25 mouse cellular contexts compared by ENCODE assay signal in the genomic region with DNA sequence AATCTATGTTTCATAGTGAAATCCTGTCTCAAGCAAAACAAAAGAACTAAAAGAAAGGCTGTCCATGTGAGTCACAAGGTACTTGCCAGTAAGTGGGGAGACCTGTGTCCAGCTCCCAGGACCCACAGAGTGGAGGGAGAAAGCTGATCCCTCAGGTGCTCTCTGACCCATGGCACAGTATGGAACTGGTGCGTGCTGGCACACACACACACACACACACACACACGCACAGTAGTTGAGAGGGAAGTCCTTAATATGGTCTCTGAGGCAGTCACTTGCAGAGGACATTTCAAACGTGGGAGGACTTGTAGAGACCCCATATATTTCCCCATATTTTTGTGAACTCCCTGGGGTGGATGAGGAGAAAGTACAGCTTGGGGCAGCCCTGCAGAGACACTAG. TPM values are rescaled to one million over a fixed set of nuclear protein-coding genes. Genes with fewer than 3 reads are reported as not detected.
DNase-seq lines count a peak whose midpoint lies in the region; ATAC-seq and TF ChIP-seq lines count a peak whose summit lies in the region.
"Had no signal": no experiment of that assay in that cellular context is flagged by ENCODE, and none has a peak within 500 bp of the region (broad histone marks: within the 10 kb centered on the region; RNA-seq: fewer than 3 reads in every experiment).

No protein-coding gene starts in this region.

- peaks cover 14% of the 10 kb centered on the region for H3K4me1 ChIP-seq in kidney, postnatal 0 days (replicated peaks; ENCODE audit: insufficient read depth, low read length)

- DNase-seq in embryo, embryonic 10.5 days (ENCODE audit: low spot score): peak; percentile 5
- DNase-seq in embryo, embryonic 10 days (ENCODE audit: low spot score): no peak
- DNase-seq in kidney, postnatal 0 days (ENCODE audit: low spot score): no peak
- DNase-seq in kidney, adult 8-10 months: no peak
- DNase-seq in kidney, postnatal 4 days: peak; percentile 41 to 57
- DNase-seq in ovary, adult 18-20 months (ENCODE audit: low spot score): no peak
- DNase-seq: adrenal gland, postnatal 36 days; cerebellum, adult 11-12 months; cerebellum, postnatal 14 days; heart, postnatal 10 days; liver, embryonic 13.5 days; right cerebral cortex, adult 18-20 months; thymus, postnatal 14 days had no signal

- WGBS in kidney, postnatal 0 days: 20% methylated on average over 3 of the region's 3 CpGs

- no peaks in the 10 kb centered on the region for H3K36me3 ChIP-seq in kidney, postnatal 0 days (ENCODE audit: insufficient read depth, low read length)
- H3K36me3 ChIP-seq: embryonic facial prominence, embryonic 15.5 days; limb, embryonic 12.5 days; liver, embryonic 13.5 days; midbrain, embryonic 12.5 days had no signal

- H3K4me3 ChIP-seq in kidney, postnatal 0 days (replicated peaks; ENCODE audit: low read depth, low read length): no peak overlapping the region
- H3K4me3 ChIP-seq: liver, embryonic 13.5 days; midbrain, embryonic 12.5 days had no signal

- H3K27me3 ChIP-seq in kidney, postnatal 0 days (ENCODE audit: insufficient read depth, low read length): peaks cover 4% of the 10 kb centered on the region; the same call in 1 of the 2 replicates

- no peak overlapping the region for H3K9ac ChIP-seq in kidney, postnatal 0 days (ENCODE audit: low read depth, low read length)
- H3K9ac ChIP-seq: embryonic facial prominence, embryonic 15.5 days; hindbrain, embryonic 14.5 days; limb, embryonic 12.5 days; liver, embryonic 13.5 days; lung, embryonic 14.5 days; midbrain, embryonic 12.5 days had no signal

- no peak for TF ChIP-seq CTCF in kidney, postnatal 0 days (IDR thresholded peaks at IDR 0.05; ENCODE audit: low read depth)

- peak overlapping the region; percentile 95 for H3K27ac ChIP-seq in kidney, postnatal 0 days
- H3K27ac ChIP-seq: hindbrain, embryonic 14.5 days; limb, embryonic 12.5 days; liver, embryonic 13.5 days; macrophage; midbrain, embryonic 12.5 days had no signal

- H3K9me3 ChIP-seq in kidney, postnatal 0 days (replicated peaks; ENCODE audit: low read length): no peaks in the 10 kb centered on the region
- H3K9me3 ChIP-seq: embryonic facial prominence, embryonic 15.5 days; limb, embryonic 12.5 days; liver, embryonic 13.5 days; midbrain, embryonic 12.5 days had no signal

- ATAC-seq in kidney, postnatal 0 days (replicated peaks; ENCODE audit: low FRiP score, low read depth): no peak; the same call in 1 of the 2 replicates
- ATAC-seq in erythroblast, adult 5-6 weeks (replicated peaks; ENCODE audit: low FRiP score, poor library complexity, severe bottlenecking): no peak

- peak overlapping the region; percentile 61 for H3K4me2 ChIP-seq in kidney, postnatal 0 days (ENCODE audit: low read length)
- H3K4me2 ChIP-seq: heart, embryonic 11.5 days; liver, embryonic 13.5 days; midbrain, embryonic 12.5 days had no signal

RNA-seq across cellular contexts. Expression of gene Ovol1, which starts 1.4 kb away (rescaled TPM):
- 12.3 and 13.7 TPM in 2 replicates for polyA plus RNA-seq in kidney, postnatal 0 days (2015; fragmentation: Nextera tagmentation; extraction: Ambion mirVana)
- not detected in 2 replicates for total RNA-seq in erythroblast, adult 5-6 weeks (2015; ENCODE audit: low replicate concordance)
- not detected in 2 replicates for total RNA-seq in erythroblast, adult 5-6 weeks (2017; ENCODE audit: low replicate concordance)
- total RNA-seq: adrenal gland, postnatal 36 days; gastrocnemius, adult 8-10 months; granulocyte monocyte progenitor cell, adult 5-6 weeks; heart, postnatal 10 days; layer of hippocampus, postnatal 14 days; monocyte, adult 5-6 weeks had no signal

RNA-seq across cellular contexts. Expression of gene Ap5b1, which starts 5.9 kb away (rescaled TPM):
- polyA plus RNA-seq in kidney, postnatal 0 days (2015; fragmentation: Nextera tagmentation; extraction: Ambion mirVana): 7.1 and 7.2 TPM in 2 replicates
- total RNA-seq in erythroblast, adult 5-6 weeks (2015; ENCODE audit: low replicate concordance): 2.9 and 5.2 TPM in 2 replicates
- 1.8 and 4.7 TPM in 2 replicates for total RNA-seq in erythroblast, adult 5-6 weeks (2017; ENCODE audit: low replicate concordance)

RNA-seq across cellular contexts. Expression of gene Rnaseh2c, which starts 39.8 kb away (rescaled TPM):
- polyA plus RNA-seq in kidney, postnatal 0 days (2015; fragmentation: Nextera tagmentation; extraction: Ambion mirVana): 107 and 128 TPM in 2 replicates
- 14.4 and 52.2 TPM in 2 replicates for total RNA-seq in erythroblast, adult 5-6 weeks (2015; ENCODE audit: low replicate concordance)
- total RNA-seq in erythroblast, adult 5-6 weeks (2017; ENCODE audit: low replicate concordance): 19.3 and 79.3 TPM in 2 replicates

RNA-seq across cellular contexts. Expression of gene Kat5, which starts 48.2 kb away (rescaled TPM):
- 54.0 and 56.5 TPM in 2 replicates for polyA plus RNA-seq in kidney, postnatal 0 days (2015; fragmentation: Nextera tagmentation; extraction: Ambion mirVana)
- total RNA-seq in erythroblast, adult 5-6 weeks (2015; ENCODE audit: low replicate concordance): 8.2 and 11.3 TPM in 2 replicates
- total RNA-seq in erythroblast, adult 5-6 weeks (2017; ENCODE audit: low replicate concordance): 22.0 and 28.9 TPM in 2 replicates

RNA-seq across cellular contexts. Expression of gene Snx32, which starts 51.5 kb away (rescaled TPM):
- 7.6 and 8.0 TPM in 2 replicates for polyA plus RNA-seq in kidney, postnatal 0 days (2015; fragmentation: Nextera tagmentation; extraction: Ambion mirVana)
- total RNA-seq in erythroblast, adult 5-6 weeks (2015; ENCODE audit: low replicate concordance): 1.9 and 2.9 TPM in 2 replicates
- 11.7 and 13.4 TPM in 2 replicates for total RNA-seq in erythroblast, adult 5-6 weeks (2017; ENCODE audit: low replicate concordance)

Comparison
In these comparisons a context has a peak if more than half of its experiments do, and no peak if none do; other contexts are left out.
1. DNase-seq: peak in embryo, embryonic 10.5 days (single experiment) and kidney, postnatal 4 days (2 of 2); none in embryo, embryonic 10 days (single experiment), kidney, postnatal 0 days (single experiment), kidney, adult 8-10 months (0 of 2) and ovary, adult 18-20 months (single experiment).